Mouse (Mus musculus): ENCODE results near the gene Samd8. TPM values are rescaled to one million over a fixed set of nuclear protein-coding genes. Genes with fewer than 3 reads are reported as not detected.

Gene Samd8
- total and polyA plus RNA-seq, 2 experiments from 2014 or later, result 8.3 to 17.3 TPM

- Histone ChIP-seq H3K27ac (ENCODE audit: low read depth) (peak overlapping the region; percentile 14; the same call in 1 of the 2 replicates), H3K4me3 (ENCODE audit: low read depth, low read length) (no peak overlapping the region)
- 59% methylated on average over 2 of the region's 2 CpGs for WGBS
These were observed 40.8 kb upstream of the Samd8 start for GRCm38 (mm10) chr14:21709545-21709944.

GRCm38 (mm10) chr14:21711231-21711630 is 39.1 kb upstream of the Samd8 start:
- Histone ChIP-seq H3K9me3 (replicated peaks; ENCODE audit: control insufficient read depth, low read length) (no peaks in the 10 kb centered on the region), H3K4me3 (ENCODE audit: low read depth, low read length) (no peak overlapping the region), H3K4me1 (ENCODE audit: control insufficient read depth, insufficient read depth) (peaks cover 19% of the 10 kb centered on the region), H3K27ac (ENCODE audit: low read depth) (no peak overlapping the region), H3K9ac (replicated peaks; ENCODE audit: low read depth, low read length) (no peak overlapping the region), H3K4me2 (ENCODE audit: low read depth, low read length) (no peak overlapping the region), H3K27me3 (ENCODE audit: control insufficient read depth, insufficient read depth, low read length) (no peaks in the 10 kb centered on the region), H3K36me3 (replicated peaks; ENCODE audit: control insufficient read depth, insufficient read depth, low read length) (no peaks in the 10 kb centered on the region)
- DNase-seq (ENCODE audit: low spot score), result no peak
- WGBS, result 67% methylated on average over 2 of the region's 2 CpGs
- no peak for ATAC-seq (ENCODE audit: insufficient read depth, low read depth)
- TF ChIP-seq EP300 (IDR thresholded peaks at IDR 0.05; ENCODE audit: low read depth) (no peak), CTCF (IDR thresholded peaks at IDR 0.05; ENCODE audit: low read depth) (no peak)

More at GRCm38 (mm10) chr14:21709545-21709944, 40.8 kb upstream of the Samd8 start:
- no peak overlapping the region for H3K4me2 ChIP-seq (ENCODE audit: low read depth, low read length)
- ATAC-seq (ENCODE audit: insufficient read depth, low read depth) (peak; percentile 59), DNase-seq (ENCODE audit: low spot score) (peak; percentile 47)
- H3K9ac ChIP-seq (replicated peaks; ENCODE audit: low read depth, low read length), result no peak overlapping the region
- no peaks in the 10 kb centered on the region for H3K36me3 ChIP-seq (replicated peaks; ENCODE audit: control insufficient read depth, insufficient read depth, low read length)
- TF ChIP-seq CTCF (IDR thresholded peaks at IDR 0.05; ENCODE audit: low read depth) (peak; percentile 25), EP300 (IDR thresholded peaks at IDR 0.05; ENCODE audit: low read depth) (no peak)
- H3K9me3 ChIP-seq (replicated peaks; ENCODE audit: control insufficient read depth, low read length), result no peaks in the 10 kb centered on the region
- H3K4me1 ChIP-seq (ENCODE audit: control insufficient read depth, insufficient read depth), result peaks cover 19% of the 10 kb centered on the region
- H3K27me3 ChIP-seq (ENCODE audit: control insufficient read depth, insufficient read depth, low read length), result no peaks in the 10 kb centered on the region

GRCm38 (mm10) chr14:21714486-21714885 is 35.8 kb upstream of the Samd8 start, which contains the start of gene Dupd1:
Dupd1 (minus strand) TSS chr14:21714576.
- DNase-seq (ENCODE audit: low spot score), result no peak
- WGBS, result 62% methylated on average over 5 of the region's 5 CpGs
- no peak within 1 kb of the TSS for H3K4me3 ChIP-seq (ENCODE audit: low read depth, low read length)
- H3K9me3 ChIP-seq (replicated peaks; ENCODE audit: control insufficient read depth, low read length), result no peaks in the 10 kb centered on the region
- no peak for TF ChIP-seq CTCF (IDR thresholded peaks at IDR 0.05; ENCODE audit: low read depth)
- no peak for TF ChIP-seq EP300 (IDR thresholded peaks at IDR 0.05; ENCODE audit: low read depth)
- no peak within 1 kb of the TSS for H3K27ac ChIP-seq (ENCODE audit: low read depth)
- H3K9ac ChIP-seq (replicated peaks; ENCODE audit: low read depth, low read length), result no peak within 1 kb of the TSS
- H3K27me3 ChIP-seq (ENCODE audit: control insufficient read depth, insufficient read depth, low read length), result no peaks in the 10 kb centered on the region
- no peak for ATAC-seq (ENCODE audit: insufficient read depth, low read depth)
- H3K4me2 ChIP-seq (ENCODE audit: low read depth, low read length), result no peak within 1 kb of the TSS
- H3K4me1 ChIP-seq (ENCODE audit: control insufficient read depth, insufficient read depth), result peaks cover 10% of the 10 kb centered on the region
- no peaks in the 10 kb centered on the region for H3K36me3 ChIP-seq (replicated peaks; ENCODE audit: control insufficient read depth, insufficient read depth, low read length)

GRCm38 (mm10) chr14:21719646-21720383 is 30.5 kb upstream of the Samd8 start:
- Histone ChIP-seq H3K27me3 (ENCODE audit: control insufficient read depth, insufficient read depth, low read length) (no peaks in the 10 kb centered on the region), H3K9me3 (replicated peaks; ENCODE audit: control insufficient read depth, low read length) (no peaks in the 10 kb centered on the region), H3K27ac (ENCODE audit: low read depth) (no peak overlapping the region), H3K4me1 (ENCODE audit: control insufficient read depth, insufficient read depth) (peaks cover 15% of the 10 kb centered on the region), H3K36me3 (replicated peaks; ENCODE audit: control insufficient read depth, insufficient read depth, low read length) (no peaks in the 10 kb centered on the region), H3K9ac (replicated peaks; ENCODE audit: low read depth, low read length) (no peak overlapping the region), H3K4me2 (ENCODE audit: low read depth, low read length) (no peak overlapping the region), H3K4me3 (ENCODE audit: low read depth, low read length) (no peak overlapping the region)
- TF ChIP-seq EP300 (IDR thresholded peaks at IDR 0.05; ENCODE audit: low read depth) (no peak), CTCF (IDR thresholded peaks at IDR 0.05; ENCODE audit: low read depth) (no peak)
- DNase-seq (ENCODE audit: low spot score) (no peak), ATAC-seq (ENCODE audit: insufficient read depth, low read depth) (peak; percentile 22; the same call in 1 of the 2 replicates)
- 16% methylated on average over 17 of the region's 17 CpGs for WGBS

- Histone ChIP-seq H3K4me2 (ENCODE audit: low read depth, low read length) (no peak overlapping the region), H3K4me3 (ENCODE audit: low read depth, low read length) (no peak overlapping the region), H3K4me1 (ENCODE audit: control insufficient read depth, insufficient read depth) (peaks cover 15% of the 10 kb centered on the region), H3K9ac (replicated peaks; ENCODE audit: low read depth, low read length) (no peak overlapping the region), H3K36me3 (replicated peaks; ENCODE audit: control insufficient read depth, insufficient read depth, low read length) (no peaks in the 10 kb centered on the region), H3K27ac (ENCODE audit: low read depth) (peak overlapping the region; percentile 4; the same call in 1 of the 2 replicates), H3K9me3 (replicated peaks; ENCODE audit: control insufficient read depth, low read length) (no peaks in the 10 kb centered on the region), H3K27me3 (ENCODE audit: control insufficient read depth, insufficient read depth, low read length) (no peaks in the 10 kb centered on the region)
- DNase-seq (ENCODE audit: low spot score), result no peak
- WGBS, result 40% methylated on average over 4 of the region's 4 CpGs
- no peak for ATAC-seq (ENCODE audit: insufficient read depth, low read depth)
- TF ChIP-seq EP300 (IDR thresholded peaks at IDR 0.05; ENCODE audit: low read depth) (no peak), CTCF (IDR thresholded peaks at IDR 0.05; ENCODE audit: low read depth) (no peak)
These were observed 29.7 kb upstream of the Samd8 start for GRCm38 (mm10) chr14:21720430-21721205.
